Mouse (Mus musculus) limb, embryonic 14.5 days (tissue): ENCODE results near the gene Plcb4. TPM values are rescaled to one million over a fixed set of nuclear protein-coding genes. Genes with fewer than 3 reads are reported as not detected.
A peak's percentile ranks its signal among the peaks of the same experiment; 100 is the strongest.

ENCODE experiments used
- ATAC-seq: fragments of 200-750 bp; cut with Nextera tagmentation; 2 replicates; pipeline ENCODE4 v1.8.0; 2017; ENCODE audit warnings: low read depth, moderate number of reproducible peaks, moderate TSS enrichment; ENCODE audit not compliant: low FRiP score
- DNase-seq: peaks from one replicate; pipeline ENCODE4 v3.0.0-alpha.2; 2015; ENCODE audit warnings: low spot score
- H3K27ac ChIP-seq: fragments of 300-500 bp; sonication (generic); replicated peaks from 2 replicates; pipeline ENCODE4 v1.5.1; 2014; ENCODE audit warnings: low read depth, mild to moderate bottlenecking, low read length, moderate library complexity, mixed read lengths
- H3K27me3 ChIP-seq: fragments of 300-500 bp; sonication (generic); 2 replicates; pipeline ENCODE4 v1.6.1; 2014; ENCODE audit warnings: low read length, mixed read lengths; ENCODE audit not compliant: control insufficient read depth, insufficient read depth
- H3K36me3 ChIP-seq: fragments of 300-500 bp; sonication (generic); 2 replicates; pipeline ENCODE4 v1.6.1; 2014; ENCODE audit warnings: mild to moderate bottlenecking, low read length, moderate library complexity, mixed read lengths; ENCODE audit not compliant: control insufficient read depth, insufficient read depth
- H3K4me1 ChIP-seq: fragments of 300-500 bp; sonication (generic); 2 replicates; pipeline ENCODE4 v1.6.1; 2014; ENCODE audit warnings: antibody characterized with exemption, low read length, mixed read lengths; ENCODE audit not compliant: control insufficient read depth, insufficient read depth
- H3K4me2 ChIP-seq: fragments of 300-500 bp; sonication (generic); replicated peaks from 2 replicates; pipeline ENCODE4 v1.6.1; 2014; ENCODE audit warnings: low read depth, mild to moderate bottlenecking, low read length, moderate library complexity; ENCODE audit not compliant: severe bottlenecking
- H3K4me3 ChIP-seq: fragments of 300-500 bp; sonication (generic); replicated peaks from 2 replicates; pipeline ENCODE4 v1.5.1; 2014; ENCODE audit warnings: low read length
- H3K9ac ChIP-seq: fragments of 300-500 bp; sonication (generic); 2 replicates; pipeline ENCODE4 v1.6.1; 2014; ENCODE audit warnings: mild to moderate bottlenecking, low read depth, low read length, moderate library complexity; ENCODE audit not compliant: severe bottlenecking
- H3K9me3 ChIP-seq: fragments of 300-500 bp; sonication (generic); 2 replicates; pipeline ENCODE4 v1.6.1; 2016; ENCODE audit warnings: low read length; ENCODE audit not compliant: control insufficient read depth
- POLR2A ChIP-seq: fragments of 200-500 bp; IDR thresholded peaks from 2 replicates; pipeline ENCODE4 v1.8.0; 2012; ENCODE audit warnings: inconsistent platforms, mild to moderate bottlenecking, moderate library complexity, borderline replicate concordance; ENCODE audit not compliant: insufficient read depth, insufficient read length; ENCODE audit errors: extremely low read depth
- WGBS: fragments of 180-500 bp; shearing (Covaris S2); extraction: QIAGEN DNeasy Blood & Tissue Kit; methylation state at CpG from one replicate; pipeline ENCODE4 v1.1.7; 2014; 5-methylcytosine and 5-hydroxymethylcytosine counted together
- polyA plus RNA-seq, 2 experiments: library from polyadenylated mRNA; depleted of rRNA in 1 of 2; stranded (reverse) in 1 of 2; unstranded in 1 of 2; fragments of >200 nt; fragmentation: Nextera tagmentation in 1 of 2; extraction: Ambion mirVana in 1 of 2; gene quantifications; 2 replicates each; pipeline versions ENCODE4 v1.2.1 to v1.2.3; 2012 to 2014

Gene Plcb4
- polyA plus RNA-seq, 2 experiments, result 13.1 to 23.1 TPM

DNA sequence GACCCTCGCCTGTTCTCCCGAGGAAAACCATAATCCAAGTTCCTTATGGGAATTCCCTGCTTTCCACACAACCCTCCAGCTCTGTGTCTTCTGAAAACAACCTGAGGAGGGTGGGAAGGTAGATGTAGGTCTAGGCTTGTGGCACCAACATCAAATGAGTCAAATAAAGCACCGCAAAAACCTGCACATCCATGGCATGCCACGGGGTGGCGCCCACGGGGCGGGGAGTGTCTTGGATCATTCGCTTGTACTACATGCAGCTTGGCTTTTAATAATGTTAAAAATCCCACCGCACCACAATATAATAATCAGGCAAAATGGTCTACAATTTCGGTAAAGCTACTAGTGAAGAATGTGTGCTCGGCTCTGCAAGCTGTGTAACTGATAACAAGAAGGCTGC, 334.5 kb downstream of the Plcb4 start:
- ATAC-seq, result no peak
- no peak overlapping the region for H3K4me2 ChIP-seq
- no peak overlapping the region for H3K9ac ChIP-seq
- no peaks in the 10 kb centered on the region for H3K9me3 ChIP-seq
- H3K4me3 ChIP-seq, result no peak overlapping the region
- TF ChIP-seq POLR2A, result no peak
- peaks cover 6% of the 10 kb centered on the region; the same call in 1 of the 2 replicates for H3K4me1 ChIP-seq
- no peak overlapping the region for H3K27ac ChIP-seq
- no peaks in the 10 kb centered on the region for H3K27me3 ChIP-seq
- WGBS, result 80% methylated on average over 11 of the region's 11 CpGs
- DNase-seq, result no peak
- H3K36me3 ChIP-seq, result no peaks in the 10 kb centered on the region

DNA sequence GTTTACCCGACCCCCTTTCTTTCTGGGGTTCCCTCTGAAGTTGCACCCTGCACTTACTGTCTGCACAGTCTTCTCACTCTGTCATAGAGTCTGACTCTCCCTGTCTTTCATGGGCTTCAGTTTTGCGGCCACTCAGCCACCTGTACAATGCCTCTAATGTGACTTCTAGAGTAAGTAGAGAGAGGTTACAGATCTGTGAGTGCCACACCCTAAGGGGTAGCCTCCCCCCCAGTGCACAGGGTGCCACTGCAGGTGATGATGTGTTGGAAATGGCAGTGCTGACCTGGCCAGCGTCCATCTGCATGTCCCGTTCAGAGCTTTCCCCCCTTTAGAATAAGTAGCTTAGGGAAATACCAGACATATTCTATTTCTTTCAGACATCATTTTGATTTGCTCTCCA, 336.4 kb downstream of the Plcb4 start:
- no peaks in the 10 kb centered on the region for H3K9me3 ChIP-seq
- H3K27ac ChIP-seq, result no peak overlapping the region
- DNase-seq (no peak), ATAC-seq (no peak)
- 89% methylated on average over 4 of the region's 4 CpGs for WGBS
- H3K4me3 ChIP-seq, result no peak overlapping the region
- H3K4me1 ChIP-seq, result peaks cover 6% of the 10 kb centered on the region; the same call in 1 of the 2 replicates
- no peak for TF ChIP-seq POLR2A
- no peak overlapping the region for H3K9ac ChIP-seq
- no peaks in the 10 kb centered on the region for H3K27me3 ChIP-seq
- H3K36me3 ChIP-seq, result no peaks in the 10 kb centered on the region
- no peak overlapping the region for H3K4me2 ChIP-seq

DNA sequence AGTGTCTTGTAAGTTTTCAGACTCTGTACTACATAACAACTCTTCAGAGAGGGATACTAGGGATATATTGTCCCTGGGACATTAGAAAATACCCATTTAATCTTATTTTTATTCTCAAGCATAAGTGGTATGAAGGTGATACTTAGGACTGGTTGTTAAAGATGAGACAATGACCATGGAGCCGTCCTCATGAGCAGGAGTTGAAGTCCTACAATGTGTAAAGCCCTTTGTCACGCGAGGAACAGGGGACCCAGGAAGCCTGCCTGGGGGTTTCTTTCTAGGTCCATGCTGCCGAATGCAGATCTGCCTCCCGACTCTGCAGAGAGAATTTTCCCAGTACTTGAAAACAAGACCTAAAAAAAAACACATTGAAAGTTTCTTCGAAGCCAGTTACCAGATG, 338.1 kb downstream of the Plcb4 start:
- no peak for ATAC-seq
- no peak for TF ChIP-seq POLR2A

DNA sequence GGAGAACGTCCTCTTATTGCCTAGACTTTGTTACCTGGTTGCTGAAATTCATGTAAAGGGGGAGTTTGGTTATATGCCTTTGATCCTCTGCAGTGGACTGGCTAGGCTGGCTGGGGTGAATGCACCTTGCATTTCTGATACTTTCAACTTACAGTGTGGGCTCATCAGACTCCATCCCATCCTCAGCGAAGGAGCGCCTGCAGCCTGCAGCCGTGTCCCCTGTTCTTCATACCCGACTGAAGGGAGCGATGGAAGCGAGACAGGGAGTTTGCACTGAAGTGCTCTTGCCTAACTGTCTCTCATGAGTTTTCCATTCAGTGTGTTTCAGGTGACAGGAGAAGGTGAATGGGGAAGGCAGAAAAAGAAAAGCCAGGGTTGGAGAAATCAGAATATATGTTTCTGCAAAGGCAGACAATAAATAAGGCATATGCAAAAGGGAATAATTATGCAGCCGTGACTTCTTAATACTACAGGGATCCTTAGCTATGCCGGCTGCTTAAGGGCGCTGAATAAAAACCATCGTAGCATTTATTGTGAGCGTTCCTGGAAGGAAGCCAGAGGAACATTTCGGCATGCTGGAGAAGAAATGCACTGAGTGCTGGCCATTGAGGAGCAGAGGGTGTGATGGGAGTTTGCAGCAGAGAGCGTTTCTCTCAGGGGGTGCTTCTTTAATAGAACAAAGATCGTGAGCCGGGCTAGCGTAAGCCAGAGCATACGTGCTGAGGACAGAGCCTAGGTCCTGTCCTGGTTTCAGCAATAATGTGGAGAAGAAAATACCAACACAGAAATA, 338.7 kb downstream of the Plcb4 start:
- Histone ChIP-seq H3K4me1 (peaks cover 6% of the 10 kb centered on the region; the same call in 1 of the 2 replicates), H3K27me3 (no peaks in the 10 kb centered on the region), H3K4me3 (no peak overlapping the region), H3K4me2 (0 out of 2 replicates have a peak overlapping the region, but pooled peaks have one; percentile 0), H3K27ac (no peak overlapping the region), H3K36me3 (no peaks in the 10 kb centered on the region), H3K9ac (no peak overlapping the region), H3K9me3 (no peaks in the 10 kb centered on the region)
- no peak for TF ChIP-seq POLR2A
- no peak for ATAC-seq
- 54% methylated on average over 18 of the region's 18 CpGs for WGBS
- DNase-seq, result peak; percentile 30

More for the DNA sequence above, 338.1 kb downstream of the Plcb4 start:
- Histone ChIP-seq H3K4me2 (no peak overlapping the region), H3K4me1 (peaks cover 6% of the 10 kb centered on the region; the same call in 1 of the 2 replicates), H3K27me3 (no peaks in the 10 kb centered on the region), H3K4me3 (no peak overlapping the region), H3K36me3 (no peaks in the 10 kb centered on the region), H3K9ac (no peak overlapping the region), H3K9me3 (no peaks in the 10 kb centered on the region), H3K27ac (no peak overlapping the region)
- 73% methylated on average over 6 of the region's 6 CpGs for WGBS
- DNase-seq, result no peak

GRCm38 (mm10) chr2:135998886-135999285, 340.1 kb downstream of the Plcb4 start:
- Histone ChIP-seq H3K9ac (no peak overlapping the region), H3K27ac (no peak overlapping the region), H3K4me1 (peaks cover 6% of the 10 kb centered on the region; the same call in 1 of the 2 replicates), H3K27me3 (no peaks in the 10 kb centered on the region), H3K36me3 (no peaks in the 10 kb centered on the region), H3K9me3 (no peaks in the 10 kb centered on the region), H3K4me2 (no peak overlapping the region), H3K4me3 (no peak overlapping the region)
- DNase-seq (no peak), ATAC-seq (no peak)
- TF ChIP-seq POLR2A, result no peak
- 89% methylated on average over 7 of the region's 7 CpGs for WGBS
